Mouse (Mus musculus) thymus, postnatal 10 days (tissue): ENCODE results near the gene Lrrc7.
A peak's percentile ranks its signal among the peaks of the same experiment; 100 is the strongest.

Experiments
- DNase-seq, 2 experiments: peaks; one replicate each; pipeline ENCODE4 v3.0.0; 2021; ENCODE audit warnings: low spot score in 2 of 2

Gene Lrrc7

DNA sequence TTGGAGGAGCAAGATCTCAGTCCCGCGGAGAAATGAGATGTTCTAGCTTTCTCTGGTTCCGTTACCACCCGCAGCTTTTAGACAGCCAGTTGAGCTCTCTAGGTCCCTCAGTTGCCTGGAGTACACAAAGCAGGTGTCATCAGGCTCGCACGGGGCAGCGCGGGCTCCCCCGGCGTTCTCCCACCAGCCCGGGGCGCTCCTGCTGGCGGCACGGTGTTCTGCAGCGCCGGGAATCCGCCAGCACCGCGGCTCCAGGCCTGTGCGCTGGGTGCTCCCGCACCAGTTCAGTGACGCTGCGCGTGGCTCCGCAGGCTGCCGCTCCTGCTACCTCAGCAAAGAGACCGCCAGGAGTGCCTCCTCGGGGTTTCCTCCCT, at the start of gene Lrrc7:
TSS of gene Lrrc7 (minus strand) at position 235 of the 374 bp plus-strand sequence.
- no peak for DNase-seq

DNA sequence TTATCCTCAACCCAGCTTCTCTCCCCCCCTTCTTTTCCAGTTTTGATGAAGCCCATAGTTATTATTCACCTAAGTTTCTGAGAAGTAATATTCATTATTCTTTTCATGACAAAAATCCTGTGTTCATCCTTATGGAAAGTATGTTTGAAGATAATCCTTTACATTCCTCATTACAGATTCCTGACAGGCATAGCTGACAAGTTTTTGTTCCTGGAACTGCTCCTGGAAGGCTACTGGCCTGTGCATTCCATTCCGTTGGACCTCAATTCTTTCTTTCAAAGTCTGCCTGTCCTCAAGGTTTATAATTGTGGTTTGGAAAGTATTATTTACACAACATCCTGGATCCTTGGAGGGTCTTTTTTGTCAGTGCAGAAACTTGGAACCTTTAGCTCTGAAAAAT, 45.0 kb upstream of the Lrrc7 start:
- DNase-seq, result no peak

DNA sequence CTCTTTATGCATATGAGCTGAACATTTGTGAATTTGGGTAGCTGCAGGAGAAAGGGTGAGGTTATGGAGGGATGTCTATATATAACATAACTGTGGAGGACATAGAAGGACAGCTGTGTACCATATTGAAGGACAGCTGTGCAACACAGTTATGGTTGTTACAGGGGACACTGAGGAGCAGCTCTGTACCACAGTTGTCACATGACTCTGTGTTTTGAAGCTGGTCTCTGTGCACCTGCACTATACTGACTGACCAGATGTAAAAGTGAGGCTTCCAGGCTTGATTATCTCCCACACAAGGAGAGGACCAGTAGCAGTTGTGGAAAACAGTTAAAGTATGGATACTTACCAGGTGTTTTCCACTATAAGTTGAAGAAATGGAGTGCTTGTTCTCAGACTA, 43.3 kb upstream of the Lrrc7 start:
- no peak for DNase-seq

DNA sequence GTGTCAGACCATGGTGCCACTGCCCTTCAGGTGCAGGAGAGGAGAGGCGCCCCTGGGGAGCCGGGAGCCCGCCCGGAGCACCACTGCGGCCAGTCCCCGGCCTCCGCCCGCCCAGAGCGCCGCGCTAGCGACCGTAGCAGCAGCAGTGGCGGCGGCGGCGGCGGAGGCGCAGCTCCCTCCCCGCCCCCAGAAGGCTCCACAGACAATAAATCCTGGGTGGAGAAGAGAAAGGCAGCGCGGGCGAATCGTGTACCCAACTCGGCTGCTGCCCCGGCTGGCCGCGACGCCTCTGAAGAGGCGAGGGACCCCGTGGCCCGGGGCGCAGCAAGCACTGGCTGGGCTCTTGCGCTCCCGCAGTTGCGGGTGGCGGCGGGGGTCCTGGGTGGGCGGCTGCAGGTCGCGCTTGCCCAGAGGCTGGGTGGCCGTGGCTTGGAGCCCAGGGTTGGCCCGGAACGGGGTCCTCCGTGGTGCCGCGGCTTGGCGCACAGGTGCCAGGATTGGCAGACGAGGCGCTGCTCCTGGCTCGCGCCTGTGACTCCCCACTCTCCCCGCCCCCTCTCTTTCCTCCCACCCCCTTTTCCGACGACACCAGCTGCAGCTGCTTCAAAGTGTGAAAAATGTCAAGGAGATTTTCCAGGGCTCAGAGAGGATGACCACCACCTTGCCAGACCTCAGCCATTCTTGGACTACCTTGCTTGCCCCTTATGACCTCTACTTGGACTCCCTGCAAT, 600 bp downstream of the Lrrc7 start:
- no peak for DNase-seq

DNA sequence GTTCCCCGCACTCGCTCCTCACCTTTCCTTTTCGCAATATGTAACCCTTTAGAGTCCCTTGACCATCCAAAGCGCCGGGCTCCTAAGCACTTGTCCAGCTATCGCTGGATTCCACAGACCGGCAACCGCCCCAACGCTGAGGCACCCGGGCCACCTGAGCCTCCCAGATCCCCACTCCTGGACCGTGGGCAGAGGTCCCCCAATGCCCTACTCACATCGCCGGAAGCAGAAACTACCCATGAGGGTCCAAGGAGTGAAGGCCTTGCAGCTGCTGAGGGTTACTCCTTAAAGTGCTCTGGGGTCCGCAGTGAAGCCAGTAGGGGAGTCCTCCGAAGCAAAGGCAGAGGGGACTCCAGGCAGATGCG, 1.1 kb downstream of the Lrrc7 start:
- no peak for DNase-seq

DNA sequence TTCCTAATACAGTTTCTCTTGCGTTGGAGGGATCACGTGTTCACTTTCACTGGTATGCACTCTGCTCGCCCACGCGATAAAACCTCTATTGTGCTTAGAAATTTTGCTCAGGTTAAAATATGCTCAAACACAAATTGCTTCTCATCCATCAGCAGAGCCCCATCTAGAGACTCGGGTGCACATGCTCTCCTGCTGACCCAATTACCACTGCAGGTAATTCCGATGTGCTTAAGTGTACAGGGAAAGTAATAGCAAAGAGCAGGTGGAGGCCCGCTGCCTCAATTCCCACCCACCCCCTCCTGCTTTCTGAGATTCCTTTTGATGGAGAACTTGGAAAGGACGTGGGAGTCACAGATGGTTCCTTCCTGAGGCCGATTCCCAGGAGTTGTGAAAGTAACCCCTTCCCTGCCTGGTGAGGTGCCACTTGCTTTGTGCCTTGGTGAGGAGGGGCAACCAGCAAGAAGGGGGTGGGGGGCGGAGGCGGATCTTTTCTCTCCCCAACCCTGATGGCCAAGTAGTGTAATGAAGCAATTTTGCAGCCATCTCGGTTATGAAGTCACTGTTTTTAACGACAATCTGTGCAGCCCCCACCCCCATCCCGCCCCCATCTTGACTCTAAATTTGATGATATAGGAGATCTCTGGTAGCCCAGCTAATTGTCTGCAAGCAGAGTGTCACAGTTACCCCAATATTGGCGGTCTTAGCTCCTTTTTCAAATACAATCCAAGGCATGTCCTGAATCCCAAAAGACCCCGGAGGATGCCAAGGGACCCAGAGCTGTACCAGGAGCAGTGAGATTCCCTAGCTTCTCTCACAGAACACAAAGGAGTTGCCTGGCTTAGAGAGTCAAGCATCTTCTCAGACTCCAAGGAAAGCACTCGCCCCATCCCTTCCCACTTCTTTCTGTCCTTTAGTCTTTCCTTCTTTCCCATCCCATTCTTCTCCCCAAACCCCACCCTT, 2.0 kb downstream of the Lrrc7 start:
- no peak for DNase-seq

DNA sequence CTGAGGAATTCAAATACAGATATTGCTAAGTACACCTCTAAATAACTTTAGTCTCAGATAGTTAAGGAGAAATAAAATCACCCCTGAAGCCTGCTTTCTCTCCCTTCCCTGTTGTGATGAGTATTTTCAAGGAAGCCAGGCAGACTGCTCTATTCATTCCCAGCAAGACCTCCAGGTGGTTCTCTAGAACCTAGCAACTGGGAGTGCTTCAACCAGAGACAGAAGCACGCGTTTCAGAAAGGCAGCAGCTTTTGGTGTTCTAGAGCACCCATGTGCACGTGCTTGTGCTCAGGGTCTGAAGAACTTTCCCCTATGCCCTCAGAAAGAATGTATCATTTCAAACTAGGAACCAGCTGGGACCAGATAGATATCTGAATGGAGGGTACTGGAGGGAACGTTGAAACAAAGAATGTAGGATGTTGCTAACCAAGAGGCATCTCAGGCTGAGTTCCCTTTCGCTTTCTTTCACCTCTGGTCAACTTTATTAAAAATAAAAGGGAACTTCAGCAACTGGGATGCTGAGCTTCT, 2.8 kb downstream of the Lrrc7 start:
- DNase-seq, result no peak

DNA sequence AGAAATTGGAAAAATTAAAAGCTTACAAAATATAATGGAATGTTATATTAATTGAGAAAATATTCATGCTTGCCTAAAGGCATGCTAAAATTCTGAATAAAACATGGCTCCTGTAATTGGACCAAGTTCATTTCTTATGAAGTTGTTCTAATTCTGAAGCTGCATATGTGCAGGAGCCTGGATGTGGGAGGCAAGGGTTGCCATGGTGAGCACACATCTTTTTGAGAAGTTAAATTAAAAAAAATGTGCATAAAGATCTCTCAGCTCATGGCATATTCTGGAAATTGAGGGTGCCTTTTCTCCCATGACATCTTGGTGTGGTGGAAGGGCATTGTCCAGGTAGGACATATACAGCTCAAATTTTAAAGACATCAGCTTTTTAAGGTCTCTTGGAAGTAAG, 3.4 kb downstream of the Lrrc7 start:
- no peak for DNase-seq

DNA sequence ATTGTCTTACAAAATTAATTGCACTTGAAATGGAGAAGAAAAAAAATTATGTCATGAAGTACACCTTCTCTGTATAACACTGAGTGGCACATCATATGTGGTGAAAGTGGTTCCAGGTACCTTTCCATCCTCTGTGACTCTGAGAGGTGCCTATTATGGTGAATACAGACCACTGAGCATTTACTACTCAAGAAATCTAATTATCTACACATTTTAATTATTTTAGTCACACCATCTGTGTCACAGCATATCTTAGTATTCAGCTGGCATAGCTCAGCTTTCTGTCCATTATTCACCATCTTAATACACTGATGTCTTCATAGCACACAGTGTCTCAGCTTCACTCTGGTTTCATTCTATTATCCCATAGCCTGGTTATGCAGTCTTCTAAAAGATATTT, 7.7 kb downstream of the Lrrc7 start:
- DNase-seq, result no peak

DNA sequence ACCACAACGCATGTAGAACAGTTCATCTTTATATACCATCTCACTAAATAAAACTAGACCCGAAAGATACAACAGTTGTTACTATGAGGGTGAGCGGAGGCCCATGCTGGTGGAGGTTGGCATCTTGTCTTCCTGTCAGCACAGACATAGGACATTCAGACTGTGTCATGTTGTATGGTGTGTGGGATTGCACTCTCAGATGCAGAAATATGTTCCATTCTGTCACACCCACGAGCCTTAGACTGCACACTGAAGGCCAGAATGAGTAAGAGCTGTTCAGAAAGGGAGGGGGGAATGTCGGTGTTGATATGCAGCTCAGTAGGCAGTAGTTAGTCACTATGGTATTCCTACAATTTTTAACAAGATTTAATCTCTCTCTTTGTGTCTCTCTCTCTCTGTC, 9.9 kb downstream of the Lrrc7 start:
- DNase-seq, result no peak

DNA sequence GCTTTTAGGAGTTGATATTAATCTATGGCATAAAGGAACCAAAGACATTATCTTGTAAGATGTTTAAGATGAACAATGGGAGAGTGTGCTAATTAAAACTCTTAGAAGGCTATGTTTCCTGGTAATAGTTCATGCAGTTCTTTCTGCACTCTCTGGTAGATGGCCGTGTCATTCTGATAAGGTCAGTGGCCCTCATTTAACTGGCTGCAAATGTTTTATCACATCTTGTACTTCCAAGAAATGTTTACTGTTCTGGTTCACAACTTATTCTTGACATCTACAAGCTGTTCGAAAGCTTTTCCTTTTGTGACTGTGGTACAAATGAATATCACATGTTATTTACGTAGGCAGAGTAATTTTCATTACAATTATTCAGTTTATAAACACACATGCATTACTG, 18.5 kb downstream of the Lrrc7 start:
- no peak for DNase-seq

DNA sequence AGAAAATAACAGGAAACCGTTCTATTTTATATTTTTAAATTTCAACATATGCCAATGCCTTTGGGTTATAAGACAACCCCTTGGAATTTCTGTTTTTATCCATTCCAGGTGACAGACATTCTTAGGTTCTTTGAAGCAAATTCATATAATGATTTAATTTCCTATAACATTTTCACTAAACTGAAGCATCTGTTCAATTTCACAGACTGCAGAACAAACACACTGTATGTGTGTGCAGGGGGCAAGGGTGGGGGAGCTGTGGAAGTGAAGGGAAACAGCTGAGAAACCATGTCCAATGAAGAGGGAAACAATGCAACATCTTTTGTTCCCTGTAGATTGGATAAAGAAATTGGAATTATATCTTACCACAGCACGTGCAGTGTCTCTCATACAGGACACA, 29.2 kb downstream of the Lrrc7 start:
- no peak for DNase-seq

DNA sequence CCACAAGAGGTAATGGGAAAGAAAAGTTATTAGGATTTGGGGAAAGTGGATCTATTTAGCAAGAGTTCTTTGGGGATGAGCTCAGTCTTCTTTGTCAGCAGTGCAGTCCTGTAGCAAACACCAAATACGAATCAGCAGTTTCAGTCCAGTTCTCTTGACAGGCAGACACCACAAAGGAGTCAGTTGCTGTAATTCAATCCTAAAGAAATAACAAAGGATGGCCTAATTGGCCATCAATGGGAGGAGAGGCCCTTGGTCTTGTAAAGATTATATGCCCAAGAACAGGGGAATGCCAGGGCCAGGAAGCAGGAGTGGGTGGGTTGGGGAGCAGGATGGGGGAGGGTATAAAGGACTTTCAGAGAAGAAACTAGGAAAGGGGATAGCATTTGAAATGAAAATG, 33.5 kb downstream of the Lrrc7 start:
- no peak for DNase-seq

DNA sequence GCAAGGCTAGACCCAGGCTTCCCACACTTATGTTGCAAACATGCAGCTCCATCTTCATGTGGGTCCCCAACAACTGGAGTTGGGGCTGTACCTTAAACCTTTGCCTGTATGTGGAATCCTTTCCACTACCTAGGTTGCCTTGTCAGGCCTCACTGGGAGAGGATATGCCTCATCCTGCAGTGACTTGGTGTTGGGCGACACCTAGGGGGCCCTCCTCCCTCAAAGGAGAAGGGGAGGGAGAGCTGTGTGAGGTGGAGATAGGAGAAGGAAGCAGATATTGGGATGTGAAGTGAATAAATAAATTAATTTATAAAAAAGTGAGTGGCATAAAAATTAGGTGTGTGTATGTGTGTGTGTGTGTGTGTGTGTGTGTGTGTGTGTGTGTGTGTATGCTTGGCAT, 68.3 kb downstream of the Lrrc7 start:
- DNase-seq, result no peak

DNA sequence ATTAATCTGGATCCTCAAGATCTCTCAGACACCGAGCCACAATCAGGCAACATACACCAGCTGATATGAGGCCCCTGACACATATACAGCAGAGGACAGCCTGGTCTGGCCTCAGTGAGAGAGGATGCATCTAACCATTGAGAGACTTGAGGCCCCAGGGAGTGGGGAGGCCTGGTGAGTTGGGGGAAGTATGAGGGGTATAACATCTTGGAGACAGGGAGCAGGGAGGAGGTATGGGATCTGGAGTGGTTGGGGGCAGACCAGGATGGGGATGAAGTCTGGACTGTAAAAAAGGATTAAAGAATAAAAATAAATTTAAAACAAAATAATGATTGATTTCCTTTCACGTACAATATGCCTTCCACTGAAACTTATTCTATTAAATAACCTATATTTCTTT, 82.3 kb downstream of the Lrrc7 start:
- DNase-seq, result no peak

DNA sequence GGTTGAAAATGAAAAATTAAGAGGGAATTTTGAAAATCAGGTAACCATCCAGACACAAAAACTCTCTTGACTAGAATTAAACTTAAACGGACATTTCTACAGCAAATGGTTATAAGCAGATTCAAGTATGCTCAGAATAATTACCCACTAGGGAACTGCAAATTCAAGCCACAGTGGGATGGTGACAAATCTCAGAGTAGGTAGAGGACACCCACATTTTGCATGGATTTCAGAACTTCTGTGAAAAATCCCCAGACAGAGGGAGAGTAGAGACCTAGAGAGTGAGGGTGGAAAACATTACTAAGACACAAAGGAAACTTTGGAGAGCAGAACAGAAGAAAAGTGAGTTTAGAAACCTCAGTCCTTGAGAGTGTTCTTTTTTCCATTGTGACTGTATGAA, 161.4 kb downstream of the Lrrc7 start:
- no peak for DNase-seq

DNA sequence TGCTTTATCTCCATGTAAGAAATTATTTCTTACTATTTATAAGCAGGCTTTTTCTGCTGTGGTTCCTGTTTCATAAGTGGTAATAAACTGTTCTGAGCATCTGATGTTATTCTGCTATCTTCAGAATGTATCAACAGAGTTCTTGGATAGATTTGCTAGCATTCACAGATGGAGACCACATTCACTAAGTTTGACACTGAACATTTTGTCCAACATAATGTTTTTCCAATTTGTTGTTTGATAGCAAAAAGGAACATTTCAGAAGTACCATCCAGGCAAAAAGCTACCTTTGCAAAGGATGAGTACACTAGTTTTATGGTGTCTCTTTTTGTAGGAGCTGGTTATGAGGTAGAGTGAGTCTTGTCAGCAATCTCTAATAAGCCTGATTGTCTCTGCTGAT, 170.5 kb downstream of the Lrrc7 start:
- DNase-seq, result no peak

DNA sequence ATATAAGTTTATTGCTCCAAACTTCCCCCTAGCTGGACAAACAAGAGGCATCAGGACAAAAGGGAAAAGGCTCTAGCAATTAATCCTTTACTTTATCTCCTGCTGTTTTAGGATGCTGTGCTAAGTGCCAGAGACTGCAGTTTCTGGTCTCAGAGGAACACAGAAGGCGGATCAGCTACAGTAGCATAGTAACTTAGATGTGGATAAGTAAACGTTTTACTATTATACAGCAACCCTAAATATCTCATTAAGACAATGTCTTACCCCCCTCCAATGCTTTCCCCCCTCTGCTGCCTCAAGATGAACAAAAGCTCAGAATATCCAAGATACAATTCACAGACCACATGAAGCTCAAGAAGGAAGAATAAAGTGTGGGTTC, 174.0 kb downstream of the Lrrc7 start:
- no peak for DNase-seq

DNA sequence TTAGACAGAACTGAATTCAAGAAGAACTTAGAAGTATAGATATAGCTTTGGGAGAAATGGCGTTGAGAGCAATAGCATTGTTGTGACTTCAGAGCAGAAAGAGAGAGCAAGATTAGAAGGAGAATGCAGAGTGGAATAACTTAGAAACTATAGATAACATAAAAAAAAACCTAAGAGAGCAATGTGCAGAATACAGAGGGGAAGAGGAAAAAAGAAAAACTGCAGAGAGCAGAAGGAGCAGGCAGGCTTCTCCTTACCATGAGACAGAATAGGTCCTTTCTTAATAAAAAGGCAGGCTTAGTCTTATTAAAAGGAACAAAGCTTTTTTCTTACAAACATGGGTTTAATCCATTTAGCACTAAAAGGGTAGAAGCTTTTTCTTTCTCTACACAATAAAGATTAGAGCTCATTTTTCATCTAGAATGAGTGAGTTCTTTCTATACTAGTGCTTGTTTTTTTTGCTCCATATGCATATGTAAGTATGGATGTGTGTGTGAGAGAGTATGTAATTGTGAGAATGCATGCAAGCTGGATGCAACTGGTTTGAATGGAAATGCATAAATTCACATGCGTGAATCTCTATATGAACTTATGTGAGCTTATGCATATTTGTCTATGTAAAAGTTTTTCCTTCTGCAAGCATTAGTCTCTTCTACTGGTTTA, 174.5 kb downstream of the Lrrc7 start:
- DNase-seq, result no peak

DNA sequence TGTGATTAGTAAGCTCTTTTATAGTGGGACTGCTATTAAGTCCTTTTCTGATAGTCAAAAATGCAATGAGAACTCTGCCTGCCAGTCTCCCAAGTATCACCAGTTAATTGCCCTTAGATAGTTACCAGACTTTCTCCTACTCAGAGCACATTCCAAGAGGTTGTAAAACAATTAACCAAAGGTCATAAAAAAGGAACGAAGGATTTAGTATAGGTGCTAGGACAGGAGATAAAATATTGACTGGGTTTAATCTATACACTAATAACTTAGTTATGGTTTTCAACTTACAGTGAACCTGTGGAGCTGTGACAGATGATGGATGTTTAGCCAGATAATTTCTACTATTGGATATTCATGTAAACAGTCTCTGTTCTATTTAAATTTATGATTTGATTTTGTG, 175.2 kb downstream of the Lrrc7 start:
- no peak for DNase-seq

DNA sequence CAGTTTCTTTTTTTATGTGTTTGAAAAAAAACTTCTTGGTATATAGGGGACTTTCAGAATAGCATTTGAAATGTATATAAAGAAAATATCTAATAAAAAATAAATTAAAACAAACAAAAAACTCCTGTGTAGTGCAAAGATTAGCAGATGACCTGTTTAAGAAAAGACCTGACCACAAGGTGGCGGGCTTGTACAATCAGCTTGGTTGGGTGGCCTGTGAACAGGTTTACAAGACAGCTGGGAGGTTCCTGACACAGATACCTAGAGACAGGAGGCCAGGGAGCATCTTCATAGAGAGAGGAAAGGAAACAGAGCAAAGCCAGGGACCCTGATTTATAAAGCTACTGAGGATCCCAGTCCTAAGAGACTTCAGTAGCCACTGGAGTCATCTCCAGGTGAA, 186.1 kb downstream of the Lrrc7 start:
- DNase-seq, result peak in 1 of 2 experiments; percentile 5

DNA sequence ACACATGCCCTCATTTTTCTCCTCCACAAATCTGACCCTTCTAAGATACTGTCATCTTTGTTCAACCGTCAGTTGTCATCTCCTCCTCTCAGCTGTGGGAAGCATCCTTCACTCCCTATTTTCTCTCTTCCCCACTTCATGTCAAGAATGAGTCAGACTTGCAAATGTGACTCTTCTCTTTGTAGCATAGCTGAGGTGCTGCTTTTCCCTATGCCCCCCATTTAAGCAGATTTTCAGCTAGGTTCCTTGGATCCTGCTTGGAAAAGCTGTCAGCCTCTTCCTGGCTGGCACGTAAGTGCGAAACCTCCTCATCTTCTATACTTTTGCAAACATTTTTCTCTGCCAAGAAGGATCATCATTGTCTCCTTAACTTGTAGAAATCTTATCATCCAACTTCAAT, 192.9 kb downstream of the Lrrc7 start:
- DNase-seq, result no peak

DNA sequence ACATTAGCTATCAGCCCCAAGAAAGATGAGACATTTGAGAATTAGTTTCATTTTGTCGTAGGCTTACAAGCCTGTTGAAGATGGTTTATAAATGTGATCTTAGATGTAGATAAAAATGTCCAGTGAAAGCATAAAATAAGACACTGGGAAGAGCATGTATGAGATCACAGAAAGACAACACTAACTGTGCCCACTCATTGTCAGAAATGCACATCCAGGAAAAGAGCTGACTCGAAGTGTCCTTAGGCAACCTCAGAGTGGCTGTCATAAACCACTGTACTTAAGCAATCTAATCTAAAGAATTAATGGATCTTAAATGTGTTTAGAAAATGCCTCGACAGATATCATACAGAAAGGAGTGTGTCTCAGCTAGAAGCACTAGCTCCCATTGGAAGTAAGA, 196.2 kb downstream of the Lrrc7 start:
- DNase-seq, result no peak
